In the genomic region with DNA sequence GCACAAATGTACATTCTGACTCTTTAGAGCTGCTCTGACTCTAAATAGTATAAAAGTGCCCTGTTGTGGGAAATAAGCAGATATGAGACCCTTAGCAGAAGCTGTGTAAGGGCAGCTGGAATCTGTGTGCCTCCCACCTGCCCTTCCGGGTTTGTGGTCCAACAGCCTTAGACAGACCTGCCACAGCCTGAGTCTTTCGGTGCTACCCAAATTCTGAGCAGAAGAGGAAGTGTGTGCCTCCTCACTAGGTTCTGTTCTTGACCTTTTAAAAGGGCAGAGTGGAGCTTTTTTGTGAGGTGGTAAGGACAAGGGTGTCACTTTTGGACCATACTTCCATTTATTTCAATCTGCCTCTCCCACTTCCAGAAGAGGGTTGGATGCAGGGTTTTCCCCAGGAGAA, we compare ENCODE assay signal across 13 mouse cellular contexts. TPM values are rescaled to one million over a fixed set of nuclear protein-coding genes. Genes with fewer than 3 reads are reported as not detected.
DNase-seq lines count a peak whose midpoint lies in the region; ATAC-seq and TF ChIP-seq lines count a peak whose summit lies in the region.
"Had no signal": no experiment of that assay in that cellular context is flagged by ENCODE, and none has a peak within 500 bp of the region (broad histone marks: within the 10 kb centered on the region; RNA-seq: fewer than 3 reads in every experiment).

No protein-coding gene starts in this region.

- no peaks in the 10 kb centered on the region for H3K9me3 ChIP-seq in kidney, embryonic 16.5 days (ENCODE audit: low read length)
- H3K9me3 ChIP-seq in kidney, embryonic 15.5 days (replicated peaks), result no peaks in the 10 kb centered on the region
- H3K9me3 ChIP-seq: forebrain, embryonic 12.5 days had no signal

- no peaks in the 10 kb centered on the region for H3K4me1 ChIP-seq in kidney, embryonic 16.5 days (ENCODE audit: insufficient read depth, low read length)
- 0 out of 2 replicates have a peak, but pooled peaks cover 3% of the 10 kb centered on the region for H3K4me1 ChIP-seq in kidney, embryonic 15.5 days
- H3K4me1 ChIP-seq: forebrain, embryonic 12.5 days had no signal

- H3K4me2 ChIP-seq in kidney, embryonic 16.5 days (replicated peaks; ENCODE audit: low read depth, low read length), result no peak overlapping the region
- no peak overlapping the region for H3K4me2 ChIP-seq in kidney, embryonic 15.5 days
- peak overlapping the region; percentile 24 for H3K4me2 ChIP-seq in myocyte (ENCODE audit: low read depth)
- H3K4me2 ChIP-seq: forebrain, embryonic 12.5 days; heart, embryonic 11.5 days had no signal

- TF ChIP-seq POLR2A in myocyte (IDR thresholded peaks at IDR 0.05; ENCODE audit: insufficient read length, low read depth), result no peak

- peak; percentile 52 for DNase-seq in CD4-positive, CD25-positive, alpha-beta regulatory T cell, adult 2 months (ENCODE audit: low read depth, low spot score)
- DNase-seq in urinary bladder, adult 18-20 months (ENCODE audit: low spot score in 2 of 2), result no peak
- no peak for DNase-seq in cerebellum, postnatal 14 days
- DNase-seq in adrenal gland, postnatal 14 days, result no peak
- DNase-seq: cerebellum, postnatal 25 days; kidney, adult 18-20 months; retina, postnatal 1 day had no signal

- no peaks in the 10 kb centered on the region for H3K36me3 ChIP-seq in kidney, embryonic 16.5 days (ENCODE audit: insufficient read depth, low read length)
- H3K36me3 ChIP-seq in kidney, embryonic 15.5 days, result no peaks in the 10 kb centered on the region
- no peaks in the 10 kb centered on the region for H3K36me3 ChIP-seq in myocyte (ENCODE audit: control insufficient read depth, insufficient read depth)
- H3K36me3 ChIP-seq: forebrain, embryonic 12.5 days had no signal

- no peak overlapping the region for H3ac ChIP-seq in myocyte (ENCODE audit: control insufficient read depth, insufficient read length)

- 0 out of 2 replicates have a peak overlapping the region, but pooled peaks have one; percentile 34 for H3K27ac ChIP-seq in kidney, embryonic 16.5 days (ENCODE audit: low read length)
- H3K27ac ChIP-seq in kidney, embryonic 15.5 days, result no peak overlapping the region
- H3K27ac ChIP-seq: forebrain, embryonic 12.5 days had no signal

- no peak overlapping the region for H3K9ac ChIP-seq in kidney, embryonic 16.5 days (replicated peaks; ENCODE audit: low read length)
- H3K9ac ChIP-seq in kidney, embryonic 15.5 days, result no peak overlapping the region
- H3K9ac ChIP-seq: forebrain, embryonic 12.5 days had no signal

- H3K79me2 ChIP-seq in myocyte (ENCODE audit: control insufficient read depth, insufficient read depth), result no peaks in the 10 kb centered on the region

- no peak for ATAC-seq in kidney, embryonic 16.5 days (ENCODE audit: low FRiP score, low TSS enrichment)
- ATAC-seq in kidney, embryonic 15.5 days (replicated peaks; ENCODE audit: low FRiP score), result no peak
- peak; percentile 62 for ATAC-seq in common myeloid progenitor, adult 5-6 weeks (replicated peaks; ENCODE audit: low read depth, poor library complexity, severe bottlenecking)

- no peaks in the 10 kb centered on the region for H3K27me3 ChIP-seq in kidney, embryonic 16.5 days (ENCODE audit: insufficient read depth, low read length)
- no peaks in the 10 kb centered on the region for H3K27me3 ChIP-seq in kidney, embryonic 15.5 days
- H3K27me3 ChIP-seq in myocyte (ENCODE audit: control insufficient read depth, insufficient read depth, insufficient read length), result no peaks in the 10 kb centered on the region
- H3K27me3 ChIP-seq: forebrain, embryonic 12.5 days had no signal

- WGBS in kidney, embryonic 16.5 days, result 77% methylated on average over 2 of the region's 2 CpGs
- 82% methylated on average over 2 of the region's 2 CpGs for WGBS in kidney, embryonic 15.5 days

- H3K4me3 ChIP-seq in kidney, embryonic 16.5 days (ENCODE audit: low read length), result no peak overlapping the region
- H3K4me3 ChIP-seq in kidney, embryonic 15.5 days (replicated peaks), result no peak overlapping the region
- no peak overlapping the region for H3K4me3 ChIP-seq in myocyte
- H3K4me3 ChIP-seq: forebrain, embryonic 12.5 days had no signal

TF ChIP-seq in myocyte, 11 proteins besides CTCF, POLR2A, EP300 and RAD21:
- TF ChIP-seq MYOD1 (IDR thresholded peaks at IDR 0.05; ENCODE audit: control insufficient read depth in 1 of 3, insufficient read length in 2 of 3, low read depth in 2 of 3), result no peak
- no peak for TF ChIP-seq MAX (IDR thresholded peaks at IDR 0.05; ENCODE audit: low read depth)

RNA-seq across cellular contexts. Expression of a gene that starts 33.1 kb away (rescaled TPM):
- polyA plus RNA-seq in kidney, embryonic 16.5 days (2015; fragmentation: Nextera tagmentation; extraction: Ambion mirVana), result 67.3 and 71.8 TPM in 2 replicates
- polyA plus RNA-seq in kidney, embryonic 15.5 days (2015; fragmentation: Nextera tagmentation; extraction: Ambion mirVana), result 58.5 and 62.2 TPM in 2 replicates
- total RNA-seq in common myeloid progenitor, adult 5-6 weeks (2017), result 34.6 and 43.3 TPM in 2 replicates
- polyA plus RNA-seq in myocyte (2012; fragmentation: generic; extraction: Trizol), result 16.2 TPM
- 80.3 and 82.7 TPM in 2 replicates for total RNA-seq in adrenal gland, postnatal 14 days (2021)

RNA-seq across cellular contexts. Expression of a gene that starts 46.0 kb away (rescaled TPM):
- polyA plus RNA-seq in kidney, embryonic 16.5 days (2015; fragmentation: Nextera tagmentation; extraction: Ambion mirVana), result 38.8 and 45.1 TPM in 2 replicates
- polyA plus RNA-seq in kidney, embryonic 15.5 days (2015; fragmentation: Nextera tagmentation; extraction: Ambion mirVana), result 29.9 and 31.0 TPM in 2 replicates
- 34.8 and 53.2 TPM in 2 replicates for total RNA-seq in common myeloid progenitor, adult 5-6 weeks (2017)
- polyA plus RNA-seq in myocyte (2012; fragmentation: generic; extraction: Trizol), result 13.7 TPM
- total RNA-seq in adrenal gland, postnatal 14 days (2021), result 105 and 106 TPM in 2 replicates
